25 mouse cellular contexts compared by ENCODE assay signal in the genomic region with DNA sequence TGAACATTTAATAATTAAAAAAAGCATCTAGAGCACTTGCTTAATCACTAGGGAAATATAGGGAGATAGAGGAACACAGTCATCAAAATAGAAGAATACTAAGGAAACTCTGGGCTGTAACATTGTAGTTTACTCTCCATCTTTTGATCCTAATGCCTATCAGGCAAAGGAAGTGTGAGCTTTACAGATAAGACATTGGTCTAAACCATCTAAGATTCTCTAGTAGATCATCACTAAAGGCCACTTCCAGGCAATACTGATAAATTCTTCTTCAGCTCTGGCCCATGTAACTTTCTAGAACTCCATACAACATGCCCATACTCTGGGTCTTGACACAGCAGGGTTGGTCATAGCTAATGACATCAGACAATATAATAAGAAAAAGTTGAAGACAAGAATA.
DNase-seq lines count a peak whose midpoint lies in the region; ATAC-seq and TF ChIP-seq lines count a peak whose summit lies in the region.
"Had no signal": no experiment of that assay in that cellular context is flagged by ENCODE, and none has a peak within 500 bp of the region (broad histone marks: within the 10 kb centered on the region; RNA-seq: fewer than 3 reads in every experiment).

No protein-coding gene starts in this region.

- H3K27me3 ChIP-seq in midbrain, embryonic 11.5 days (ENCODE audit: control insufficient read depth, insufficient read depth, low read length): no peaks in the 10 kb centered on the region
- H3K27me3 ChIP-seq in midbrain, embryonic 10.5 days (ENCODE audit: low read depth, poor library complexity, severe bottlenecking): no peaks in the 10 kb centered on the region
- no peaks in the 10 kb centered on the region for H3K27me3 ChIP-seq in MEL (ENCODE audit: control insufficient read depth in 1 of 2, insufficient read depth in 2 of 2, low read length in 2 of 2)
- no peaks in the 10 kb centered on the region for H3K27me3 ChIP-seq in liver, embryonic 16.5 days (ENCODE audit: control insufficient read depth, insufficient read depth, low read depth, low read length)
- no peaks in the 10 kb centered on the region for H3K27me3 ChIP-seq in kidney, embryonic 16.5 days (ENCODE audit: insufficient read depth, low read length)
- H3K27me3 ChIP-seq: CH12.LX; embryonic facial prominence, embryonic 12.5 days; embryonic facial prominence, embryonic 15.5 days; heart, embryonic 12.5 days; heart, embryonic 15.5 days; hindbrain, embryonic 13.5 days had no signal

- H3K9ac ChIP-seq in midbrain, embryonic 11.5 days (ENCODE audit: low read length): no peak overlapping the region
- no peak overlapping the region for H3K9ac ChIP-seq in MEL (ENCODE audit: control insufficient read depth, low read depth, low read length, poor library complexity, severe bottlenecking)
- H3K9ac ChIP-seq in liver, embryonic 16.5 days (ENCODE audit: low read depth, low read length): no peak overlapping the region
- no peak overlapping the region for H3K9ac ChIP-seq in kidney, embryonic 16.5 days (replicated peaks; ENCODE audit: low read length)
- H3K9ac ChIP-seq: embryonic facial prominence, embryonic 12.5 days; embryonic facial prominence, embryonic 15.5 days; heart, embryonic 12.5 days; heart, embryonic 15.5 days; hindbrain, embryonic 13.5 days had no signal

- peak; percentile 4 for DNase-seq in midbrain, embryonic 11.5 days (ENCODE audit: low spot score, missing footprints)
- no peak for DNase-seq in midbrain, embryonic 10.5 days (ENCODE audit: low spot score)
- no peak for DNase-seq in MEL (ENCODE audit: low read depth, low spot score)
- DNase-seq: adrenal gland, adult 8-10 months; adrenal gland, postnatal 25 days; cerebellum, adult 11-12 months; cerebellum, adult 8-10 months; cerebellum, postnatal 10 days; gastrocnemius, postnatal 25 days; heart, adult 18-20 months; heart, postnatal 10 days; heart, postnatal 36 days had no signal

- no peak overlapping the region for H3K27ac ChIP-seq in midbrain, embryonic 11.5 days (ENCODE audit: low read depth, low read length)
- H3K27ac ChIP-seq in midbrain, embryonic 10.5 days (replicated peaks): no peak overlapping the region
- no peak overlapping the region for H3K27ac ChIP-seq in MEL (ENCODE audit: control insufficient read depth, low read depth, low read length)
- H3K27ac ChIP-seq in liver, embryonic 16.5 days (ENCODE audit: low read length): peak overlapping the region; percentile 12; the same call in 1 of the 2 replicates
- no peak overlapping the region for H3K27ac ChIP-seq in kidney, embryonic 16.5 days (ENCODE audit: low read length)
- H3K27ac ChIP-seq: embryonic facial prominence, embryonic 12.5 days; embryonic facial prominence, embryonic 15.5 days; heart, embryonic 15.5 days; hindbrain, embryonic 10.5 days; hindbrain, embryonic 13.5 days had no signal

- H3K4me1 ChIP-seq in midbrain, embryonic 11.5 days (ENCODE audit: control insufficient read depth, insufficient read depth, low read length): no peaks in the 10 kb centered on the region
- H3K4me1 ChIP-seq in midbrain, embryonic 10.5 days: peaks cover 12% of the 10 kb centered on the region
- peaks cover 32 to 44% of the 10 kb centered on the region in 2 experiments for H3K4me1 ChIP-seq in MEL (ENCODE audit: control insufficient read depth in 1 of 2, insufficient read depth in 2 of 2, low read length in 2 of 2)
- H3K4me1 ChIP-seq in liver, embryonic 16.5 days (ENCODE audit: control insufficient read depth, low read depth, low read length): peaks cover 51% of the 10 kb centered on the region
- no peaks in the 10 kb centered on the region for H3K4me1 ChIP-seq in kidney, embryonic 16.5 days (ENCODE audit: insufficient read depth, low read length)
- H3K4me1 ChIP-seq: embryonic facial prominence, embryonic 12.5 days; embryonic facial prominence, embryonic 15.5 days; hindbrain, embryonic 10.5 days had no signal

- no peak for TF ChIP-seq POLR2A in MEL (IDR thresholded peaks at IDR 0.05; ENCODE audit: control insufficient read depth in 1 of 2, insufficient read depth in 1 of 2, low read depth in 1 of 2, low read length in 2 of 2, poor library complexity in 1 of 2)

- TF ChIP-seq EP300 in MEL (IDR thresholded peaks at IDR 0.05; ENCODE audit: low read depth in 1 of 2, low read length in 2 of 2): peak; percentile 73 to 75; a peak in 3 of 4 replicates

- no peaks in the 10 kb centered on the region for H3K9me3 ChIP-seq in midbrain, embryonic 11.5 days (ENCODE audit: control insufficient read depth, low read length)
- no peaks in the 10 kb centered on the region for H3K9me3 ChIP-seq in midbrain, embryonic 10.5 days (replicated peaks)
- H3K9me3 ChIP-seq in MEL (replicated peaks; ENCODE audit: insufficient read depth, low read length): no peaks in the 10 kb centered on the region
- H3K9me3 ChIP-seq in liver, embryonic 16.5 days (replicated peaks; ENCODE audit: control insufficient read depth, low read length): no peaks in the 10 kb centered on the region
- H3K9me3 ChIP-seq in kidney, embryonic 16.5 days (ENCODE audit: low read length): no peaks in the 10 kb centered on the region
- H3K9me3 ChIP-seq: embryonic facial prominence, embryonic 12.5 days; embryonic facial prominence, embryonic 15.5 days; heart, embryonic 12.5 days; heart, embryonic 15.5 days; hindbrain, embryonic 10.5 days; hindbrain, embryonic 13.5 days had no signal

- TF ChIP-seq CTCF in MEL (IDR thresholded peaks at IDR 0.05 in 2 of 3, conservative IDR thresholded peaks at IDR 0.05 in 1 of 3; ENCODE audit: control insufficient read depth in 1 of 3, insufficient read depth in 1 of 3, low read depth in 2 of 3, low read length in 3 of 3, poor library complexity in 1 of 3, severe bottlenecking in 1 of 3): no peak

- H3K4me3 ChIP-seq in midbrain, embryonic 11.5 days (ENCODE audit: low read depth, low read length): no peak overlapping the region
- no peak overlapping the region for H3K4me3 ChIP-seq in midbrain, embryonic 10.5 days
- no peak overlapping the region for H3K4me3 ChIP-seq in MEL (ENCODE audit: control insufficient read depth in 1 of 2, insufficient read depth in 1 of 2, low read depth in 2 of 2, low read length in 2 of 2)
- no peak overlapping the region for H3K4me3 ChIP-seq in liver, embryonic 16.5 days (ENCODE audit: low read depth, low read length)
- H3K4me3 ChIP-seq in kidney, embryonic 16.5 days (ENCODE audit: low read length): no peak overlapping the region
- H3K4me3 ChIP-seq: embryonic facial prominence, embryonic 12.5 days; embryonic facial prominence, embryonic 15.5 days; heart, embryonic 12.5 days; heart, embryonic 15.5 days; hindbrain, embryonic 10.5 days; hindbrain, embryonic 13.5 days had no signal

- TF ChIP-seq RAD21 in MEL (IDR thresholded peaks at IDR 0.05; ENCODE audit: low read depth, low read length): no peak

- no peak for ATAC-seq in midbrain, embryonic 11.5 days (ENCODE audit: low FRiP score)
- no peak for ATAC-seq in liver, embryonic 16.5 days (ENCODE audit: low read depth)
- no peak for ATAC-seq in kidney, embryonic 16.5 days (ENCODE audit: low FRiP score, low TSS enrichment)
- no peak for ATAC-seq in CD4-positive, CD25-positive, alpha-beta regulatory T cell, adult 4 months
- ATAC-seq: activated CD4-positive, CD25-positive, alpha-beta regulatory T cell, adult 4 months; forebrain, embryonic 14.5 days; hindbrain, embryonic 16.5 days had no signal

- no peaks in the 10 kb centered on the region for H3K36me3 ChIP-seq in midbrain, embryonic 11.5 days (ENCODE audit: control insufficient read depth, insufficient read depth, low read length)
- peaks cover 37% of the 10 kb centered on the region for H3K36me3 ChIP-seq in midbrain, embryonic 10.5 days
- H3K36me3 ChIP-seq in MEL (ENCODE audit: control insufficient read depth in 1 of 2, insufficient read depth in 2 of 2, low read length in 2 of 2): peaks cover 0 to 45% of the 10 kb centered on the region in 2 experiments; a peak in 2 of 4 replicates
- H3K36me3 ChIP-seq in liver, embryonic 16.5 days (ENCODE audit: control insufficient read depth, insufficient read depth): peaks cover 16% of the 10 kb centered on the region; the same call in 1 of the 2 replicates
- H3K36me3 ChIP-seq in kidney, embryonic 16.5 days (ENCODE audit: insufficient read depth, low read length): peaks cover 13% of the 10 kb centered on the region

- no peaks in the 10 kb centered on the region for H3K79me2 ChIP-seq in MEL (ENCODE audit: control insufficient read depth, insufficient read depth, low read length, poor library complexity)

- H3K4me2 ChIP-seq in midbrain, embryonic 11.5 days: no peak overlapping the region
- H3K4me2 ChIP-seq in liver, embryonic 16.5 days (ENCODE audit: low read depth, low read length): no peak overlapping the region
- H3K4me2 ChIP-seq in kidney, embryonic 16.5 days (replicated peaks; ENCODE audit: low read depth, low read length): no peak overlapping the region
- H3K4me2 ChIP-seq: embryonic facial prominence, embryonic 12.5 days; embryonic facial prominence, embryonic 15.5 days; heart, embryonic 12.5 days; heart, embryonic 15.5 days; hindbrain, embryonic 13.5 days had no signal

TF ChIP-seq in MEL, 35 proteins besides CTCF, POLR2A, EP300 and RAD21:
- TF ChIP-seq USF2 (IDR thresholded peaks at IDR 0.05; ENCODE audit: borderline replicate concordance in 1 of 2, insufficient read depth in 1 of 2, low read depth in 1 of 2, low read length in 2 of 2): no peak
- TF ChIP-seq ZNF384 (IDR thresholded peaks at IDR 0.05; ENCODE audit: low read depth, low read length): no peak
- no peak for TF ChIP-seq JUND (IDR thresholded peaks at IDR 0.05; ENCODE audit: low read depth, low read length)
- TF ChIP-seq UBTF (IDR thresholded peaks at IDR 0.05; ENCODE audit: borderline replicate concordance, insufficient read depth, low read depth, low read length): no peak
- TF ChIP-seq GATA1 (IDR thresholded peaks at IDR 0.05; ENCODE audit: low read depth, low read length): peak; percentile 88
- TF ChIP-seq ETS1 (IDR thresholded peaks at IDR 0.05; ENCODE audit: low read depth, low read length): 0 out of 2 replicates have a peak, but pooled peaks have one; percentile 28
- no peak for TF ChIP-seq KAT2A (conservative IDR thresholded peaks at IDR 0.05; ENCODE audit: low read depth, low read length)
- no peak for TF ChIP-seq CHD1 (IDR thresholded peaks at IDR 0.05; ENCODE audit: low read depth, low read length)
- TF ChIP-seq TCF12 (IDR thresholded peaks at IDR 0.05; ENCODE audit: low read depth, low read length): peak; percentile 82
- no peak for TF ChIP-seq POLR2AphosphoS5 (IDR thresholded peaks at IDR 0.05; ENCODE audit: borderline replicate concordance, low read depth, low read length)
- TF ChIP-seq E2F4 (IDR thresholded peaks at IDR 0.05; ENCODE audit: borderline replicate concordance, low read depth, low read length): no peak
- no peak for TF ChIP-seq NRF1 (IDR thresholded peaks at IDR 0.05; ENCODE audit: insufficient read depth, low read depth, low read length, poor library complexity, severe bottlenecking)
- TF ChIP-seq MAFK (IDR thresholded peaks at IDR 0.05; ENCODE audit: borderline replicate concordance, low read depth, low read length): no peak
- 0 out of 2 replicates have a peak, but pooled peaks have one; percentile 17 for TF ChIP-seq RCOR1 (IDR thresholded peaks at IDR 0.05; ENCODE audit: low read depth, low read length)
- no peak for TF ChIP-seq GABPA (IDR thresholded peaks at IDR 0.05; ENCODE audit: low read depth, low read length)
TF ChIP-seq in MEL: peak in this region for 4.
